Mouse (Mus musculus) mature B cell (primary cell): ENCODE measurements around the gene AL732309.1.

Source experiments
- in situ Hi-C: fragments of 300-500 bp; cut with MboI; formaldehyde crosslinking; loops from 2 replicates; pipeline ENCODE4 v1.14.3; 2019

Gene AL732309.1

DNA sequence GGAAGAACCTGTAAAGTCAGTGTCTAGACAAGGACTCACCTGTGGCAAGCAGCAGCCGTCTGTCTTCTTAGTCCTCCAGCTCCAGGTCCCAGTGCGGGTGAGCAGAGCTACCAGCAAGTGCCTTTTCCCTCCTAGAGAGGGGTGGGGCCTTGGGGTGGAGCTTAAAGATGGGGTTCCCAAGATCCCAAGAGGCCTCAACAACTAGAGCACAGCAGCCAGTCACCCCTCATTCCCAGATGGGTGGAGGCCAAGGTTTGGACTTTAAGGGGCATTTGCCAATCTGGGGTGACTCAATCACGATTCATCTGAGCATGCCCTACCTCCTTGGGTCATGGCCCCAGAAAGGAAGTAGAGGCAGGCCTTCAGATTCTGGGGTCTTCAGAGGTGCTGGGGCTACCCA lies 6.9 kb downstream of the AL732309.1 start:
- in situ Hi-C loops = no loop called here

DNA sequence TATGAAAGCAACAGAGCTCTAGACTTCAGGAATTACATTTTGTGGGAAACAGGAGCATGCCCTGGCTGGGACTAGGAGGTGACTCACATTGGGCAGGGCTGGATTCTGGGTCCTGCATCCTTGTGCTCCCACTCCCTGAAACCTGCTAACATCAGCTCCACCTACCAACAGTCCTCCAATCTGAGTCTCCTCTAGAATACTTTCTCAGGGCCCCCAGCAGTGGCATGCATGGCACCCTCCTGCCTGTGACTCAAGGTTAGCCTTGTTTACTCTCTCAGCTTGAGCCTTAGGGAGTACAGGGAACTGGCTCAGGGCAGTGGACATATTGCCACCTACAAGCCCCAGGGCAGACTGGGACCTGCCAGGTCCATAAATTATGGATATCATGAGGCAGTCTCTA lies 8.6 kb downstream of the AL732309.1 start:
- in situ Hi-C loops = no loop called here

DNA sequence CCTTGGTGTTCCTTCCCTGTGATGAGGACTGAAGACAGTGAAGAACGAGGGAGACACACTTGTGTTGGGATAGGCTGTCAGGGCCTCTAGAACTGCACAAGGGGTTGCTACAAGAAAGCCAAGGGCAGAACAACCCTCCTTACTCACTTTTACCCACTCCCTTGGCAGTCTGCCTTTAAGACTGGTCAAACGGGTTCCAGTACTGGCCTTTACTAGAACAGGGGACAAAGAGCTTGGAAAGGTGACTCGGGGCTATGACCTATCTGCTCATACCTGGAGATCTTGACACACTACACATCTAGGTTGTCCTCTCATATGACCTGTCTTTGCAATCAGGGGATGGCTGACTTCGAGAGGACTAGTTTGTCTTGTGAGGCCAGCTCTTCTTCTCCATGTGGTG lies 9.1 kb downstream of the AL732309.1 start:
- in situ Hi-C loops = no loop called here

DNA sequence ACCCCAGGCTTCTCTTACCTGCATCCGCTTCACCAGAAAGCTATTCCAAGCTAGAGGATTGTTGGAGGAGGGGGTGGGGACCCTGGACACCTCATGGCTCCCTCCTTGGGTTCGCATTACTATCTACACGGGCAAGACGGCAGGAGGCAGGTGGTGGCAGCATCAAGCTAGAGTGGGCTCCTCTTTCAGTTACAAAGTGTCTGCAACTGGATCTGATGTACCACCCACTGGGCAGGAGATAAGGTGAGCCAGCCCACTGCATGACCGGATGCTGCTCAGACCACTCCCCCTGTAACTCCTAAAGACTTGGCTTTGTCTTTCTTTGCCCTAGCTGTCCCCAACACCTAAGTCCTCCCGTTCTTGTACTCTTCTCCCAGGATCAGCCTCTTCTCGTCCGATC lies 10.0 kb downstream of the AL732309.1 start, which contains the start of gene Rnf224:
Gene Rnf224, minus strand, starts transcription at position 174 of the 400 bp plus-strand sequence.
- in situ Hi-C loops = no loop called here

DNA sequence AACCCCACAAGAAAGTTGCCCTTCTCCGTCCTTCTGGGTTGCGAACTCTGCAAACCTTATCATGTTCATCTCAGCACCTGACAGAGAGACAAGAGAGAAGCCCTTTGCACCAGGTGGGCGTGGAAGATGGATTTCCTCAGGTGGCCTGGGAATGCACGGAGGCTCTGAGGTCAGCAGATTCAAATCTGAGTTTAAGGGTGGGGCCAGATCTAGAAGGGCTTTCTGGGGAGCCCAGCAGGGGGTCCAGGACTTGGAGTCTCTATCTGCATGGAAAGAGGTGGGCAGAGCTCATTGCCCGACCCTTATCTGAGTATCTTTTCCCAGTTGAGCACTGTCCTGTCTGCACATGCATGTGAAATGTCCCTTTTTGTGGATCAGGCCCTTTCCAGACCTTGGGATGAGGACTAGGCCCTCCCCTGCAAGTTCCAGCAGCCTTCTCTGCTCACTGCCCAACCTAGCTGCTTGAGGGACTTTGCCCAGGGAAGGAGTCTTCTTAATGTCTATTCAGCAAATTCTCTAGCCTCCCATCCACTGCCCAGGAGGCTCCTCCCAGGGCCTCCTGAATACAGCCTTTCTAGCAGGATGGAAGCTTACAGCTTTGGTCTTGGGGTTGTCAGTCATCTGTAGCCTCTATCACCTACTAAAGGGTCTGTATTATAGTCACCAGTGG lies 12.0 kb downstream of the AL732309.1 start:
- in situ Hi-C loops = no loop called here

DNA sequence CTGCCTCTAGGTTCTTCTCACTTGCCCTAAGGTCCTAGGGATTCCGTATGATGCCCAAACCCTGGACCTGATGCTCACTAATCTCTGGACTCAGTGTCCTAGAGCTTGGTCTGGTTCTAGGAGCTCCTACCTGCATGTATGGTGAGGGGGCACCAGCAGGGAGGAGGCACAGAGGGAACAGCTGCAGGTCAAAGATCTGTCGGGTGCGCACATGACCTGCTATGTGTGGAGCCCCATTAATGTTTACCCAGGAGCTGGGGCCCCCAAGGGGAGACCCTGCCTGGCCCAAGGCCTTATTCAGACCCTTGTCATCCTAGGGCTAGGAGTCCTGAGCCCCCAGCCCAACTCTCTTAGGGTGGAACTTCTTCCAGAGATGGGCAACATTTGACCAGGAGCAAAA lies 12.6 kb downstream of the AL732309.1 start, which contains the start of gene Slc34a3:
Gene Slc34a3, minus strand, starts transcription at position 315 of the 400 bp plus-strand sequence.
- in situ Hi-C loops = no loop called here

DNA sequence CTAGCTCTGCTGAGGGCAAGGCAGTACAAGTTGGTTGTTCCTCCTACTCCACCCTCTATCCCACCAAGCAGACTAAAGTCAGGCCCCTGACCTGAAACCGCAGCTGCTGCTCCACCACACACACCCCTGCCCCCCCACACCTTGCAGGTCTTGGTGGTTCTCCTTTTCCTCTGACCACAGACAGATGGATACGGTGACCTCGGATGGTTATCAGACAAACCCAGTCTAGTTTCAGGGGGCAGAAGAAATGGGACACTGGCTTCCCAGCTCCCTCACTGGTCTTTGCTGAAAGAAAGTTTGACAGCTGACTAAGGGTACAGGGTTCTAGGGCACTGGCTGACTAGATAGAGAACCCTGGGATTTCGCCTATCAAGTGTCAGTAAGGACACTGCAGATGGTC lies 13.2 kb downstream of the AL732309.1 start:
- in situ Hi-C loops = no loop called here

DNA sequence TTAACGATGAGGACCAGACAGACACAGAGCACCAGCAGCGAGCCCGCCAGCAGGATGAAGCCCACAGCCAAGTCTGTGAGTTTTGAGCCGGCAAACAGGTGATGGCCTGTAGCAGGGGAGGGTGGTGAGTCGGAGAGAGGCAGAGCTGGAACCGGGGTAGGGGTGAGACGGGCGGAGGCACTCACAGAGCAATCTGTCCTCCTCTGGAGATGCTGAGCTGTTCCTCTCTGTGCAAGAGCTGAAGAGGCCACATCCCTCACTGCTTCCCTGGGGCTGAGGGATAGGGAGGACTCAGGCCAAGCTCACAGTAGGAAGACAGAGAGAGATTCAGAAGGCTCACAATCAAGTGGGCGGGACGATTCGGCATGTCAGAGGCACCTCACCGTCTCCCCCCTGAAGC lies 15.6 kb downstream of the AL732309.1 start:
- in situ Hi-C loops = no loop called here

DNA sequence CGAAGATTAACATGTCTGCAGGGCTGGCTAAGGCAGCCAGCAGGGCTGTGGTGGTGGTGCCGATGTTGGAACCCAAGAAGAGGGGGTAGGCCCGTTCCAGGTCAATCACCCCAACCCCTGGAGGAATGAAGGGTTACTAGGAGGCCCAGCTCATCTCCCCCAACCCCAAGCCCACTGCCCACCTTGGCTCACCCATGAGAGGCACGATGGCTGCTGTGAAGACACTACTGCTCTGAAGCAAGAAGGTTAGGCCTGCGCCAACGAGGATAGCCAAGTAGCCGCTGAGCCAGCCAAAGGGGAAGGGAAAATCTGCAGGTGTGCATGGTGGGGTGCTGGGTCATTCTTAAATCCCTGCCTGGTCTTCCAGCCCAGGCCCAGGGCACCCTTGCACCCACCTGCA lies 16.1 kb downstream of the AL732309.1 start:
- in situ Hi-C loops = no loop called here

DNA sequence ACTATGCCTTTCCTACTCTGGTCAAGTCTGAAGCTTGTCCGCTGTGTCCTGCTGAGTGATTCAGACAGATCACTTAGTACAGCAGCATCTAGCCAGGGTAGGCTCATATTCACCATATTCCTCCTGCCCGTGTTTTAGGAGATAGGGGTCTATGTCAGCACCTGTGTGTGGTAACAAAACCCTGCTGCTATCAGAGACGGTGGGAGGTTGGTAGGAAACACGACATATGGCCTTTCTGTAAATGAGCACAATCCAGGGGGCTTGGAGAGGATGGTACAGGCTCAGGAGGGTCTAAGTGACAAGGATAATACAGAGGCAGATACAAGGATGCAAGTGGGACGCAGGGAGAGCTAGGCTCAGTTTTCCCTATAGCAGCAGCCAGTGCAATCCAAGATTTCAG lies 17.1 kb downstream of the AL732309.1 start:
- in situ Hi-C loops = no loop called here

DNA sequence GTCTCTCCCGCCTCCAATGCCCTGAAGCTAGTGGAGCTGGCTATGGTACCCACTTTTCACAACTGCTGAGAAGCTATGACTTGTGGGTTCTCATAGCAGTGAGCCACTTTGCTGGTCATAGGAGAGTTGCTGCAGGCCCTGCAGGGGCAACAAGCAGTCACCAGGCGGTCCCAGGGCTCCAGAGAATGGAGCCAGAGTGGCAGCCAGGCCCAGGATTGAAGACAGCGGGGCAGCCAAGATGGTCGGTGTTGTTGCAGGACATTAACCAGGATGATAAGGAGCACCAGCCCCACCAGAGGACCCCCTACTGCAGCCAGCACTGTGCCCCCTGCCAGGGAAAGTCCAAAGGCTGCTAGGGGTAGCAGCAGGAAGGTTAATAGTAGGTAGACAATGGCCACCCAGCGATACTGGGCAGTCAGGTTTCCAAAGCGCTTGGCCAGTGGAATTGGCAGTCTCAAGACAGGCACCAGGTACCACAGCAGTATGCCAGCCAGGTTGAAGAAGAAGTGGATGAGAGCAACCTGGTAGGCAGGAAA lies 17.6 kb downstream of the AL732309.1 start:
- in situ Hi-C loops = no loop called here

DNA sequence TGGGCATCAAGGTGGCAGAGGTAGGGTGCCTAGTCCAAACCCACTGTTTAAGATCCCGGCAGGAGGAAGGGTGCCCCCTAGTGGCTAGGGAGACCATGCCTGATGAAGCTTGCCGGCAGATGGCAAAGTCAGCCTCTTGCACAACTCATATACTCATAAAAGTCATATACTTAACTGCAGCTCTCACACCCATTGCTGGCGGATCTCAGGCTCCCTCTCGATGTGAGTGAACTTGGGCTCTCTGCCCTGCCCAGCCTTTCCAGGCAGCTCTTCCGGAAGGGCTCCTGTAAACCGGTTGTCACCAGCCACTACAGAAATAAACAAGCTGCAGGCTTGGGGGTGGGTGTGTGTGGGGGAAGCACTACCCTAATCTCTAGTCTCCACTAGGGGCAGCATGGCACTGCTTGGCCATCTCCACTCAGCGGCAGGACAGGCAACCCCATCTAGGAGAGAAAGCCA lies 18.2 kb downstream of the AL732309.1 start:
- in situ Hi-C loops = no loop called here

DNA sequence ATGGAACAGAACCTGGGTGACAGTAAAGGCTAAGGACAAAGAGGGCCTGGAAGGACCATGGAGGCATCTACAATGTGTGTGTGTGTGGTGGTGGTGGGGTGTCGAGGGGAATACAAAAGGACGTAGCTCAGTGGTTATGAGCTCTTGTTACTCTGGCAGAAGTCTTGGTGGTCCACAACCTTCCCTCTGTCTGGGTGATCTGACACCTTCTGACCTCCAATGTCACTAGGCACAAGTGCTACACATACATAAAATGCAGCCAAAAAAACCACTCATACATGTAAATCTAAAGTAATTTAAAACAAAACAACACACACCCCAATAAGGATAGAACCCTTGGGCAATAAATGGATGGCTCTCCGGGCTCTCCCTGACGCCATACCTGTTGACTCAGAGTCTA lies 19.3 kb downstream of the AL732309.1 start:
- in situ Hi-C loops = no loop called here

DNA sequence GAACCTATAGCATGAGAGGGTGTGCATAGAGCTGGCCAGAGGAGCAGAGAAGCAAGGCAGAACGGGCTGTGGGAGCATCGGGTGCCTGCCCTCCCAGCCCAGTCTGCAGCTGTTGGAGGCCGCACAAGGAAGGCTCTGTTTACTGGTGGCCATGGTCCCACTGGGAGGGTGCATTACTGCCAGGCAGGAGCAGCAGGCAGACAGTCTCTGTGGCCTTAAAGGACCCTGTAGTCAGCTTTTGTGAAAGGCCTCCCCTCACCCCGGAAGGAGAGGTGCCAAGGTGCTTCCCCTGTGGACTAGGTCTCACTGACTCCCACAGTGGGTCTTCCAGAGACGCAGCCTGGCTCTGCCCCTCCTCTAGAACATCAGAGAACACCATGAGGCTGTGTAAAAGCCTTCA lies 19.8 kb downstream of the AL732309.1 start:
- in situ Hi-C loops = no loop called here

DNA sequence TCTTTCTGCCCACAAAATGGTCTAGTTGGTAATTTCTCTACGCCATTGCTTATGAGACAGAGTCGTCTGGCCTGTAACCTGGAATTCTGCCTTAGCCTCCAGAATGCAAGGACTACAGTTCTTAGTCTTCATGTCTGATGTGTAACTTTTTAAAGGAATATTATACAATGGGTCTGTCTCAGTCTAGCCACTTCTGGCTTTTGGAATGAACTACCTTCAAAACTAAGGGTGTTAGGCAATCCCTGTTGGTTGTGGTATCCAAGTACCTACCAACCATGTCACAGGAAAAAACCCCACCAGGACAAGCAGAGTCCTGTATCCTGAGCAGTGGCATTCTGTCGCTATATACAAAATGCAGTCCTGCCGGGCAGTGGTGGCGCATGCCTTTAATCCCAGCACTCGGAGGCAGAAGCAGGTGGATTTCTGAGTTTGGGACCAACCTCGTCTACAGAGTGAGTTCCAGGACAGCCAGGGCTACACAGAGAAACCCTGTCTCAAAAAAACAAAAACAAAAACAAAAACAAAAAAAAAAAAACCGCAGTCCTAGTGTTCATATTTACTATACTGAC lies 20.8 kb downstream of the AL732309.1 start:
- in situ Hi-C loops = no loop called here

DNA sequence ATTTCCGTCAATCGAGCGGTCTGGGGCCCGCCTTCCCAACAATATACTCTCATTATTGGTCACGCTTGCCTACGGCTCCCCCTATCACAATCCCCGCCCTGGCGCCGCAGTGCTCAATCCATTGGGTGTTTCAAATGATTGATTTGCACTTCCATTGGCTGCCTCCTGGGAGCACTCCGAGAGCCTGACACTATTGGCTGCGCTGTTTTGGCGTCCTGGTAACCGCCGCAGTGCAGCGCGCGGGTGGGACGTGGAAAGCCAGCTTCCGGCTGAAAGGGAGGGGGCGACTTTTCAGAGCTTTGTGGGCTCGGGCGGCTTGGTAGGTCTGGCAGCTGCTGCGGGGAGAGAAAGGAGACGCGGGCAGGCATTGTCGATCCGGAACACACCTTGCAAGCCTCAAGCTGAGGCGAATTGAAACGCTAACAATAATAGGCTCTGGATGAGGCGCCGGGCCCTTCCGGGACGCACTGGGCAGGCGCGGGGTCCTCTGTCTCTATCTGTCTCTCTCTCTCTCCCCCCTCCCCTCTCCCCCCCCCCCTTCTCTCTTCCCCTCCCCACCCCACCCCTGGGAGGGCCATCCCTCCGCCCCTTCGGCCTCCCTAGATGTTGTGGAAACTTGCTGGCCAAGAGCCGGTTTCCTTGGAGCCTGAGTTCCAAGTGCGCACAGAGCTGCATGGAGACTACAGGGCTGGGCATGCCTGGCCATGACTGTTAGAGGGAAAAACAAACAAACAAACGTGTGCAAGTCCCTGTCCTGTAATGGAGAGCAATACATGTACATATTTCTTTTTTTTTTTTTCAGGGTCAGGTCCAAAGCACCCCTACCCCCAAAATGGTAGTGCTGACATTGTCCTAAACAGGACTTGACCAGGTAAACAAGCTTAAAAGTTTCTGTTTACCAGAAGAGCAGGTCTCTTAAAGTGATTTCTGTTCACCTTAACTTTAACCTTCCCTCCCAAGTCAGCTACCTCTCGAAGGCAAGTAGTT lies 21.6 kb downstream of the AL732309.1 start:
- in situ Hi-C loops = no loop called here

DNA sequence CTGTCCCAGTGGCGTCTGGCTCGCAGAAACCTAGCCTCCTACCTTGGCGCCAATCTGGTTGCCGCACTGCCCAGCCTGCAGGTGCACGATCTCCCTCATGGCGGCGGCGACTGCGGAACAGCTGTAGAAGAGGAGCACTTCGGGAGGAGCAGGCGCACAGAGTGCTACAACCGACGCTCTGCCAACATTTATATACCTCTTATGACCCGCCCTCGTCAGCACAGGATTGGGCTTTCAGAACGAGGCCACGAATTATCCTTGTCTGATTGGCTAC lies 22.2 kb downstream of the AL732309.1 start, which contains the start of gene Tubb4b:
Gene Tubb4b, minus strand, starts transcription at position 211 of the 274 bp plus-strand sequence.
- in situ Hi-C loops = no loop called here

DNA sequence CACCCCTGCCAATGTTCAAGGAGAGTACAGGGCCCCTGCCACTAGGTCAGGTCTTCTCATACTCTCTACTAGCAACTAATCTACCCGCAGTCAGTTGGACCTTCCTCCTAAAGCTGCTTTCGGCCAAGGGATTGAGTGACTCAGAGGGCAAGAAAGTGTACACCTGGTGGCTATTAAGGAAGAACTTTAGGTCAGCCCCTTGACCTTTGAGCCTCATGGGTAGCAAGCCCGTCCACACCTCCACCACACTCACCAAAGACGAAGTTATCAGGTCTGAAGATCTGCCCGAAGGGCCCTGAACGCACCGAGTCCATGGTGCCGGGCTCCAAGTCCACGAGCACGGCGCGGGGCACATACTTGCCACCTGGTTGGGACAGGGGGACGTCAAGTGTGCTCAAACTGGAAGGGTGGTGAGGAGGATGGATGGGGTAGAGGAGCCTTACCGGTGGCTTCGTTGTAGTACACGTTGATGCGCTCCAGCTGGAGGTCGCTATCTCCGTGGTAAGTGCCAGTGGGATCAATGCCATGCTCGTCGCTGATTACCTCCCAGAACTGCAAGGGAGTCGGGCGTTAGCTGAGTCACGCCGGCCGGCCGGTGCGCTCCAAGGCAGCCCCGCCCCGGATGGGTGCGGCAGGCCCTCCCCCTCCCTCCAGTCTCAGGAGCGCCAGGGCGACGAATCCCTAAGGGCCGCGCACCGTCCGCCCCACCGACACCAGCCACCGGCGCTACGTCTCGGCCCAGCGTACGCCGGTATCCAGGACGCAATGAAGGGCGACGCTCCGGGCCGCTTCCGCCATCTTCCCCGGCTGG lies 22.8 kb downstream of the AL732309.1 start:
- in situ Hi-C loops = no loop called here

DNA sequence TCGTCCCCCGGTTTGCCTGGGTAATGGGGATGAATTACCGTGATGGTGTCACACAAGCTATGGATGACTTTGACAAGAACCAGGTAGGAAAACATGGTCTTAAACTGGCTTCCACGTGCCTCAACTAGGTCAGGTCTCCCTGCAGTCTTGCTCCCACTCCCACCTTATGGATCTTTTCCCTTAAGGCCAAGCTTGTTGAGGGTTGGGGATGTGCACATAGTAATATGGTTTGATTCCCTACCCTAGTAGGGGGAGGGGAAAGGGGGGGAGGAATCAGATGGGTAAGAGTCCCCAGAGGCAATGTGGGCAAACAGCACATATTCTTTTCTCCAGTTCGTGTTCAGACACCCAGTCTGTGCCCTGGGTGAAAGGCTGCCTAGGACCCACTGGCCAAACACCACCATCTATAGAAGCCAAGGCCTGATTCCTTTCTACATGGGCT lies 25.3 kb downstream of the AL732309.1 start:
- in situ Hi-C loops = no loop called here

DNA sequence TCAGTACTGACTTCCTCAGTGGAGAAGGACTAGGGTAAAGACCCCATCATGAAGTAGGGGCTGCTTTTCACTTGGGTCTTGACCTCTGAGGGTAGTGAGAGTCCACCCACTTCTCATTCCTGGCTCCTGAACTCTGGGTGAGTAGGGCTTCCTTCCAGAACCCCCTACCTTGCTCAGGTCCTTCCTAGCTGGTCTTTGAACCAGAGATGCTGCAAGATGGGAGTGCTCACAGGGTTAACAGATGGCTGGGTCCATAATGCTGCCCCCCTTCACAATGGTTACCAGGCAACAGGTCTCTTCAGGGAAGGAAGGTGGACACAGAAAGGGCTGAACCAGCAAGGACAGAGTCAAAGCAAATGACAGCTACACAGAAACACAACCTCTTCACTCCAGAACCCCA lies 28.2 kb downstream of the AL732309.1 start, which contains the start of gene Fam166a:
Gene Fam166a, plus strand, starts transcription at position 301 of the 400 bp plus-strand sequence.
- in situ Hi-C loops = no loop called here

DNA sequence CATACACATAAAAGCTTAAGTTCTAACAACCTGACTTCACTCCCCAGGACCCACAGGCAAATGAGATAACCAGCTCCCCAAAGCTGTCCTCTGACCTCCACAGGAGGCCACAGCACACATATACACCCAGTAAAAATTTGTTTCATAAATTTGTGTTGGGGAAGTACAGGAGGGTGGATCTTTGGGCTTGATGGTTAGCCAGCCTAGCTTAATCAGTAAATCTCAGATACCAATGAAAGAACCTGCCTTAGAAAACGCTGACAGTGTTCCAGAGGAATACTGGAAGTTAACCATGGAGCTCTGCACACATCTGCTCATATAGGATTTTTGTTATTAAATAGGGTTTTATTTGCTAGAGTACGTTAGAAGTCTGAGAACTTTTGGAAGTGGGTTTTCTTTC lies 29.0 kb downstream of the AL732309.1 start:
- in situ Hi-C loops = no loop called here
